Mouse (Mus musculus): ENCODE measurements around the gene Vmn1r41. TPM values are rescaled to one million over a fixed set of nuclear protein-coding genes. Genes with fewer than 3 reads are reported as not detected.

Gene Vmn1r41
- total RNA-seq (2017): not detected in 3 replicates

GRCm38 (mm10) chr6:89740466-89740865 lies at the start of gene Vmn1r41:
Vmn1r41 (plus strand) TSS chr6:89740766.
- ATAC-seq (replicated peaks; ENCODE audit: insufficient number of reproducible peaks, low FRiP score, low TSS enrichment, poor library complexity, severe bottlenecking): no peak

GRCm38 (mm10) chr6:89706624-89707023 lies 33.9 kb upstream of the Vmn1r41 start:
- ATAC-seq (replicated peaks; ENCODE audit: insufficient number of reproducible peaks, low FRiP score, low TSS enrichment, poor library complexity, severe bottlenecking): no peak

- ATAC-seq (replicated peaks; ENCODE audit: insufficient number of reproducible peaks, low FRiP score, low TSS enrichment, poor library complexity, severe bottlenecking): no peak
These were observed 33.3 kb upstream of the Vmn1r41 start, which contains the start of gene Vmn1r40 for GRCm38 (mm10) chr6:89707240-89707639. Vmn1r40 (plus strand) TSS chr6:89707540.

- no peak for ATAC-seq (replicated peaks; ENCODE audit: insufficient number of reproducible peaks, low FRiP score, low TSS enrichment, poor library complexity, severe bottlenecking)
These were observed 22.5 kb upstream of the Vmn1r41 start for GRCm38 (mm10) chr6:89718051-89718450.

- no peak for ATAC-seq (replicated peaks; ENCODE audit: insufficient number of reproducible peaks, low FRiP score, low TSS enrichment, poor library complexity, severe bottlenecking)
These were observed 2.2 kb downstream of the Vmn1r41 start for GRCm38 (mm10) chr6:89742811-89743210.

- ATAC-seq (replicated peaks; ENCODE audit: insufficient number of reproducible peaks, low FRiP score, low TSS enrichment, poor library complexity, severe bottlenecking): no peak
These were observed 49.7 kb downstream of the Vmn1r41 start for GRCm38 (mm10) chr6:89790231-89790630.

Other genes starting within 250 kb of the Vmn1r41 start
- gene Chchd6, start 145.1 kb upstream of the Vmn1r41 start, total RNA-seq (2017): 0.29 to 0.68 TPM in 2 of 3 replicates, not detected in the other
- gene Txnrd3, start 96.8 kb upstream of the Vmn1r41 start, total RNA-seq (2017): 2.6 to 6.7 TPM (median 3.6 TPM) in 3 replicates
- not detected in 3 replicates for gene Vmn1r40, start 33.2 kb upstream of the Vmn1r41 start, total RNA-seq (2017)
- not detected in 3 replicates for gene Vmn1r42, start 135.6 kb downstream of the Vmn1r41 start, total RNA-seq (2017)
- gene Vmn1r43, start 135.6 kb downstream of the Vmn1r41 start, total RNA-seq (2017): not detected in 3 replicates
- not detected in 3 replicates for gene Vmn1r44, start 142.9 kb downstream of the Vmn1r41 start, total RNA-seq (2017)
- gene Vmn1r45, start 199.8 kb downstream of the Vmn1r41 start, total RNA-seq (2017): not detected in 3 replicates
- gene Vmn1r46, start 228.5 kb downstream of the Vmn1r41 start, total RNA-seq (2017): not detected in 3 replicates